Mouse (Mus musculus): ENCODE data around the gene Olfr45.
"Not testable (repeated sequence)": the region's sequence is repeated elsewhere in the genome, so short reads cannot be mapped to it uniquely, and the experiment has no call there.

Olfr45 gene

GRCm38 (mm10) chr7:140681651-140682050 lies at the start of gene Olfr45:
Olfr45 (plus strand) TSS chr7:140681951.
- no peak for DNase-seq

GRCm38 (mm10) chr7:140646152-140646551 lies 35.6 kb upstream of the Olfr45 start, which contains the start of gene Olfr53:
Olfr53 (plus strand) TSS chr7:140646452.
- no peak for DNase-seq

- no peak for DNase-seq
Measured at GRCm38 (mm10) chr7:140659630-140660029, 22.1 kb upstream of the Olfr45 start, which contains the start of gene Olfr539. Olfr539 (plus strand) TSS chr7:140659930.

GRCm38 (mm10) chr7:140670693-140671092 lies 11.1 kb upstream of the Olfr45 start:
- not testable (repeated sequence) for DNase-seq

GRCm38 (mm10) chr7:140675863-140676262 lies 5.9 kb upstream of the Olfr45 start:
- DNase-seq: no peak

GRCm38 (mm10) chr7:140679591-140679990 lies 2.2 kb upstream of the Olfr45 start:
- not testable (repeated sequence) for DNase-seq

GRCm38 (mm10) chr7:140696967-140697366 lies 15.2 kb downstream of the Olfr45 start, which contains the start of gene Olfr541:
Olfr541 (plus strand) TSS chr7:140697267.
- DNase-seq: no peak

- DNase-seq: no peak
Measured at GRCm38 (mm10) chr7:140706348-140706747, 24.6 kb downstream of the Olfr45 start.

- DNase-seq: no peak
Measured at GRCm38 (mm10) chr7:140707536-140708284, 26.0 kb downstream of the Olfr45 start.

GRCm38 (mm10) chr7:140717155-140718055 lies 35.7 kb downstream of the Olfr45 start:
- no peak for DNase-seq

GRCm38 (mm10) chr7:140721095-140721494 lies 39.3 kb downstream of the Olfr45 start:
- DNase-seq: peak; percentile 5

- no peak for DNase-seq
Measured at GRCm38 (mm10) chr7:140725558-140725957, 43.8 kb downstream of the Olfr45 start.

GRCm38 (mm10) chr7:140733162-140733561 lies 51.4 kb downstream of the Olfr45 start:
- DNase-seq: no peak

Measured in kidney, adult 11 months (tissue).